Mouse (Mus musculus) thymus, adult 2 months (tissue): ENCODE results near the gene 1810009A15Rik. TPM values are rescaled to one million over a fixed set of nuclear protein-coding genes. Genes with fewer than 3 reads are reported as not detected.

Experiments
- DNase-seq: peaks from one replicate; pipeline ENCODE4 v3.0.0; 2021
- H3K27ac ChIP-seq: fragments of 200-500 bp; 2 replicates; pipeline ENCODE4 v1.5.1; 2012; ENCODE audit warnings: low read length, control low read depth; ENCODE audit not compliant: control insufficient read depth, insufficient read depth
- H3K27me3 ChIP-seq: fragments of 200-500 bp; 2 replicates; pipeline ENCODE4 v1.6.1; 2012; ENCODE audit warnings: mild to moderate bottlenecking, low read length, moderate library complexity, mixed read lengths; ENCODE audit not compliant: control insufficient read depth, insufficient read depth
- H3K36me3 ChIP-seq: fragments of 200-500 bp; 2 replicates; pipeline ENCODE4 v1.6.1; 2012; ENCODE audit warnings: mild to moderate bottlenecking, low read length, moderate library complexity; ENCODE audit not compliant: control insufficient read depth, insufficient read depth
- H3K4me1 ChIP-seq: fragments of 200-500 bp; replicated peaks from 2 replicates; pipeline ENCODE4 v1.6.1; 2012; ENCODE audit warnings: low read length; ENCODE audit not compliant: control insufficient read depth, insufficient read depth
- H3K4me3 ChIP-seq: fragments of 200-500 bp; 2 replicates; pipeline ENCODE4 v1.5.1; 2012; ENCODE audit warnings: mild to moderate bottlenecking, low read length, control low read depth, moderate library complexity; ENCODE audit not compliant: control insufficient read depth, insufficient read depth
- CTCF ChIP-seq: fragments of 200-500 bp; IDR thresholded peaks from 2 replicates; pipeline ENCODE4 v1.5.1; 2012; ENCODE audit warnings: mild to moderate bottlenecking, control low read depth, low read length, moderate library complexity, borderline replicate concordance; ENCODE audit not compliant: control insufficient read depth, poor library complexity, insufficient read depth; ENCODE audit errors: extremely low read depth
- POLR2A ChIP-seq: fragments of 200-500 bp; IDR thresholded peaks from 2 replicates; pipeline ENCODE4 v1.6.1; 2012; ENCODE audit warnings: mild to moderate bottlenecking, low read length, control low read depth, moderate library complexity; ENCODE audit not compliant: control insufficient read depth, poor library complexity, insufficient read depth; ENCODE audit errors: extremely low read depth
- WGBS: fragments of 180-500 bp; shearing (Covaris S2); methylation state at CpG from one replicate; pipeline ENCODE4 v1.1.7; 2018; 5-methylcytosine and 5-hydroxymethylcytosine counted together
- polyA plus RNA-seq: library from polyadenylated mRNA; depleted of rRNA; stranded (reverse); fragments of >200 nt; gene quantifications from 2 replicates; pipeline ENCODE4 v1.2.3, GENCODE M21; 2012

1810009A15Rik gene
- polyA plus RNA-seq, 1 experiment: 19.1 TPM

DNA sequence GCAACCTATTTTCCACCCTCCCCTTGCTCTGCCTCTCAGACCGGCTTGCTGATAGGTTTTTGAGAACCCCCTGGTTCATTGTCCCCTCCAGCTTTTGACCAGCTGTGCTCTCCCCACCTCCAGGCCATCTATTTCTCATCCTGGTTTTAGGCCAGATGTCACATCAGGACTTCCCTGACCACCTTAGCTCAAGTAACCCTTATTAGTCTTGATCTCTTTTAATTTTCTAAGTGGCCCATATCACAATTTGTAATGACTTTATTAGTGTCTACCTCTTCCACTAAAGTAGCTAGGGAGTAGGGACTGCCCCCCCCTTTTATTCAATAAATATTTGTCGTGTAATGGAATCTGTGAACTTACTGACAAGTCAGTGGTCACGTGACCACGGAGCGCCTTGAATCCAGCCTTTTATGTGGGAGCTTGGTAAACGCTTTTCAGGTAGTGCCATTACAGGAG is 32.2 kb downstream of the 1810009A15Rik start:
- peaks cover 5% of the 10 kb centered on the region; the same call in 1 of the 2 replicates for H3K4me1 ChIP-seq

DNA sequence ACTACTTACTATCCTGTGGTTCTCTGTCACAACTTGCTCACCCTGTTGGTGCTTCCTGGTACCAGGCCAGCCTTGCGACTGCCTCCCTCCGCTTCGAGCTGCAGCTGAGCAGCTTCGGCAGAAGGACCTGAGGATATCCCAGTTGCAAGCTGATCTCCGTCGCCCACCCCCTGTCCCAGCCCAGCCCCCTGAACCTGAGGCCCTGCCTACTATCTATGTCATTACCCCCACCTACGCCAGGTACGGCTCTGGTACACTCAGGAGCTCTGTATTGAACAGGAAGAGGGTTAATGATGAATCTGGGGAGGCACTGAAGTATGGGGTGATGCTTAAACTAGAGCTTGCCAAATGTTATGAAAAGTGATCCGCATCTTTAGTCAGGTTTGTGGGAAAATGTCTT is 33.1 kb downstream of the 1810009A15Rik start:
- Histone ChIP-seq H3K27me3 (no peaks in the 10 kb centered on the region), H3K4me3 (no peak overlapping the region), H3K36me3 (no peaks in the 10 kb centered on the region), H3K27ac (no peak overlapping the region), H3K4me1 (peaks cover 5% of the 10 kb centered on the region; the same call in 1 of the 2 replicates)
- no peak for DNase-seq
- WGBS: 78% methylated on average over 9 of the region's 9 CpGs
- TF ChIP-seq POLR2A (no peak), CTCF (no peak)

More for the DNA sequence above, 32.2 kb downstream of the 1810009A15Rik start:
- peak; percentile 26 for DNase-seq
- TF ChIP-seq CTCF (no peak), POLR2A (no peak)
- peaks cover 5% of the 10 kb centered on the region for H3K36me3 ChIP-seq
- H3K27ac ChIP-seq: peak overlapping the region; percentile 53; the same call in 1 of the 2 replicates
- under 1% methylated on average over 6 of the region's 6 CpGs for WGBS
- H3K4me3 ChIP-seq: peak overlapping the region; percentile 82
- H3K27me3 ChIP-seq: no peaks in the 10 kb centered on the region

DNA sequence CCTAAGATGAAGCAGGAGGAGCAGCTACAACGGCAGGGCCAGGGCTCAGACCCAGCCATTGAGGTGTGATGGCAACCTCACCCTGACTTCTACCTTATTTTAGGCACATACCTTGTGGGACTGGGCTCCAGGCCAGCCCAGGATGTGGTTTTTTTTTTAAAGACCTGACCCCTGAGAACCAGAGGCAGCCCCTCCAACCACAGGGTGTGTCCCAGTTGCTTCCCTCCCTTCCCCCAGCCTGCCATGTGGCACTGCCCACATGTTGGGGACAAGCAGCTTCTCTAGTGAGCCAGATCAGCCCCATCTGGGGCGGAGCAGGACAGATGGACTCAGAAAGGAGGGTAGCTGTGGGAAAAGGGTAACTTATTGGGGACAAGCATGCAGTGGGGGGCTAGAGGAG is 38.1 kb downstream of the 1810009A15Rik start:
- no peaks in the 10 kb centered on the region for H3K36me3 ChIP-seq
- WGBS: 26% methylated on average over 2 of the region's 2 CpGs
- H3K4me1 ChIP-seq: peaks cover 15% of the 10 kb centered on the region
- no peak for DNase-seq
- H3K4me3 ChIP-seq: no peak overlapping the region
- H3K27me3 ChIP-seq: no peaks in the 10 kb centered on the region
- H3K27ac ChIP-seq: no peak overlapping the region
- TF ChIP-seq POLR2A: no peak
- TF ChIP-seq CTCF: no peak

DNA sequence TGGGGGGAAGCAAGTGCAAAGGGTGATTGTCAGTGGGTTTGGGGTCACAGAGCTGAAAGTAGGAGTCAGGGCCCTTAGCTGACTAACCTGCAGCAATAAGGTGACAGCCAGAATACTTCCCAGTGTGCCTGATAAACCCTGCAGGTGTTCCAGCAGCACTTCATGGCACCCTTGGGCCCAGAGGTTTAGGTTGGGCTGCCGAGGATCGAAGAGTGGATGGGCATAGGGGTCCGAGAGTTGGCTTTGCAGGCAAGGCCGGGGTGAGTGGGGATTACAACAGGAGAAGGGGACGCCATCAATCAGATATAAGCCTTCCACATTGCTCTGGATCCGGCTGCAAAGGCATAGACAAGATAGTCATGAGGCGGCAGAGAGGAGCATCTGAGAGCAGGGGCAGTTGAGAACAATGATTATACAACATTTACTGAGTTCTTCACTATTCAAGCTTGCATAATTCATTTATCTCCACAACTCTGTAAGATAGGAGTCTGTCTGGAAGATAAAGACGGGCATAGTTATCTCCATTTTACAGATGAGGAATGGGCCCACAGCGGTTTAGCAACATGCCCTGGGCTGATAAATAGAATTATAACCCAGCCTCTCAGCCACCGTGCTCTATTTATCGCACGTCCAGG is 39.4 kb downstream of the 1810009A15Rik start:
- Histone ChIP-seq H3K4me3 (no peak overlapping the region), H3K4me1 (peaks cover 15% of the 10 kb centered on the region), H3K27ac (no peak overlapping the region), H3K36me3 (no peaks in the 10 kb centered on the region), H3K27me3 (no peaks in the 10 kb centered on the region)
- WGBS: 94% methylated on average over 12 of the region's 12 CpGs
- TF ChIP-seq CTCF (no peak), POLR2A (no peak)
- DNase-seq: no peak

DNA sequence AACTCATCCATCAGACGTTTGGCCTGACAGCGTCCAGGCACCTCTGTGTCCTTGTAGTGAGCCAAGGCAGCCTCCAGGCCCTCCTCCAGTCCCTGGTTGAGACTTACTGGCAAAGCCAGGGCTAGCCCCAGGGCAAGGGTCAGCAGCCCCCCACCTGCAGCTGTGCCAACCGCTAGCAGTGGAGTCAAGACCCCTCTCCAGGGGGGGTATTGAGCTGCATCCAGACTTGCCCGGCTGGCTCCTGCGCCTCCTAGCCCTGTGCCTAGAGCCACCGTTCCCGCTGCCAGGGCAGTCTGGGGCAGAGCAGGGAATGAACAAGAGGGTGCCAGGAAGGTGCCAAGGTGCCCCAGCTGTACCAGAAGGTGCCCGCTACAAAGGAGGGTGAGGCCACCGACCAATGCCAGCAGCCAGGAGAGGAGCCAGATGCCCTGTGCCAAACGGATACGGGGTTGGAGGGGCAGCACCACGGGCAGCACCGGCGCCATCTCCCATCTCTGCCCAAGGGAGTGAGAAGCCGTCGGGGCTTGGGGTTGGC is 40.1 kb downstream of the 1810009A15Rik start:
- H3K27me3 ChIP-seq: no peaks in the 10 kb centered on the region
- H3K4me3 ChIP-seq: peak overlapping the region; percentile 82; the same call in 1 of the 2 replicates
- no peak for DNase-seq
- H3K36me3 ChIP-seq: peaks cover 4% of the 10 kb centered on the region; the same call in 1 of the 2 replicates
- TF ChIP-seq POLR2A (no peak; the same call in 1 of the 2 replicates), CTCF (no peak)
- peaks cover 15% of the 10 kb centered on the region for H3K4me1 ChIP-seq
- WGBS: 66% methylated on average over 16 of the region's 16 CpGs
- H3K27ac ChIP-seq: no peak overlapping the region

DNA sequence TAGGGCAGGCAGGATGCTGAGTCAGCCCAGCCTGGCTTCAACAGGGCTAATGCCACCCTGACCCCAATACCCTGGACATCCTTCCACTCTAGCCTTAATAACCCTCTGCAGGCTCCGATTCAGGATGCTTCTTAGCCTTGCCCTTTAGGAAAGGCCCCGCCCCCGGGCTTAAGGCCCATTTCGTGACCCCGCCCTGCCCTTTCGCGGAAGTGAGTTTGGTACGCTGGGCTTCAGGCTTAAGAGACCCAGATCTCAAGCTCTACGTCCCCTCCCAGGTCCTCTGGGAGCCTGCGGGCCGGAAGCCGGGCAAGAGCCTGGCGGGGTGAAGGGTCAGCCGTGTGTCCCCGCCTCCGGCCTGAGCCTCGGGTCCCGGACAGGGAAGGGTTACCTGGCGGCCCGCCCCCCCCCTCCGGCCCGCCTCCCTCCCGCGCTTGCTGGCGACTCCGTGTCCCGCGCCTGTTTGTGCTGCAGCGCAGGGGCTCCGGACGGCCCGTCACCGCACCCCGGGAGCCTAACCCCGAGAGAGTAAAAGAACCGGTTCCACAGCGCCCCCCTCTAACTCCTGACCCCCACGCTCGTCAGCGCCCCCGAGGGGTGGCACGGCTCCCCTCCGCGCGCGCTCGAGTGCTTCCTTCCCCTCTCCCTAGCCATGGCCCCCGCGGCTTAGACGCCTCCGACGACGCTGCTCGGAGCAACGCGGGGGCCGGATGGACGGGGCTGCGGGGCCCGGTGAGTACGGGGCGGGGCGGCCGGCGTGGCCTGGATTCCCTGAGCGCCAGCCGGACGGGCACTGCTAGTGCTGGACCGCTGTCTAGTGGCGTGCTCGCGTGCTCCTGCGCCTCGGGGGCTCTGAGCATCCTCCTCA is 40.8 kb downstream of the 1810009A15Rik start, which contains the start of the genes Rom1 and Eml3:
Gene Rom1 (minus strand): TSS at position 133 of the 865 bp plus-strand sequence.
Gene Eml3 (plus strand): TSS at position 329 of the 865 bp plus-strand sequence.
- DNase-seq: peak; percentile 91
- 2% methylated on average over 68 of the region's 74 CpGs for WGBS

More for the DNA sequence above, 40.8 kb downstream of the 1810009A15Rik start, which contains the start of the genes Rom1 and Eml3:
- peak; percentile 40; the same call in 1 of the 2 replicates for TF ChIP-seq POLR2A
- TF ChIP-seq CTCF: peak; percentile 89
- peak within 1 kb of the TSS; percentile 33; the same call in 1 of the 2 replicates for H3K27ac ChIP-seq
- H3K27me3 ChIP-seq: no peaks in the 10 kb centered on the region
- H3K36me3 ChIP-seq: peaks cover 4% of the 10 kb centered on the region; the same call in 1 of the 2 replicates
- peaks cover 15% of the 10 kb centered on the region for H3K4me1 ChIP-seq
- H3K4me3 ChIP-seq: peak within 1 kb of the TSS; percentile 82
